Mouse (Mus musculus): Measurements from ENCODE around the gene Sema7a. TPM values are rescaled to one million over a fixed set of nuclear protein-coding genes. Genes with fewer than 3 reads are reported as not detected.

Gene Sema7a
- total RNA-seq, 1 experiment, result 7.5 TPM

GRCm38 (mm10) chr9:57961863-57962778 is 22.2 kb downstream of the Sema7a start:
- H3K4me1 ChIP-seq (ENCODE audit: control insufficient read depth in 2 of 2, insufficient read depth in 2 of 2, low read length in 2 of 2, poor library complexity in 1 of 2), result peaks cover 0 to 1% of the 10 kb centered on the region in 2 experiments; a peak in 1 of 4 replicates
- DNase-seq (ENCODE audit: low read depth, low spot score), result no peak
- no peaks in the 10 kb centered on the region for H3K9me3 ChIP-seq (ENCODE audit: control insufficient read depth, insufficient read depth, low read depth, low read length)
- H3K4me3 ChIP-seq (ENCODE audit: insufficient read depth in 1 of 2, low read depth in 1 of 2, low read length in 2 of 2, poor library complexity in 1 of 2, severe bottlenecking in 1 of 2), result no peak overlapping the region
- no peak overlapping the region for H3K9ac ChIP-seq (ENCODE audit: insufficient read depth, low read depth, low read length, poor library complexity, severe bottlenecking)
- TF ChIP-seq HCFC1 (IDR thresholded peaks at IDR 0.05; ENCODE audit: borderline replicate concordance, insufficient read depth, low read length) (no peak), CHD2 (IDR thresholded peaks at IDR 0.05; ENCODE audit: low read depth, low read length) (no peak), MAFK (IDR thresholded peaks at IDR 0.05; ENCODE audit: insufficient read depth, low read depth, low read length) (no peak), ZNF384 (IDR thresholded peaks at IDR 0.05; ENCODE audit: low read depth, low read length) (no peak), ZC3H11A (IDR thresholded peaks at IDR 0.05; ENCODE audit: borderline replicate concordance, low read depth, low read length) (no peak)
- in situ Hi-C loops (cut with MboI; ENCODE audit: low sequenced_read_pairs in 2 of 2, unreplicated experiment in 2 of 2), result no loop called here
- H3K27ac ChIP-seq (ENCODE audit: insufficient read depth, low read depth, low read length, poor library complexity, severe bottlenecking), result no peak overlapping the region
- no peaks in the 10 kb centered on the region for H3K36me3 ChIP-seq (ENCODE audit: control insufficient read depth, insufficient read depth, low read length, poor library complexity, severe bottlenecking)

- no peaks in the 10 kb centered on the region for H3K36me3 ChIP-seq (ENCODE audit: control insufficient read depth, insufficient read depth, low read length, poor library complexity, severe bottlenecking)
- TF ChIP-seq MAFK (IDR thresholded peaks at IDR 0.05; ENCODE audit: insufficient read depth, low read depth, low read length) (no peak), ZNF384 (IDR thresholded peaks at IDR 0.05; ENCODE audit: low read depth, low read length) (no peak), CHD2 (IDR thresholded peaks at IDR 0.05; ENCODE audit: low read depth, low read length) (no peak), HCFC1 (IDR thresholded peaks at IDR 0.05; ENCODE audit: borderline replicate concordance, insufficient read depth, low read length) (no peak), ZC3H11A (IDR thresholded peaks at IDR 0.05; ENCODE audit: borderline replicate concordance, low read depth, low read length) (no peak)
- H3K4me1 ChIP-seq (ENCODE audit: control insufficient read depth in 2 of 2, insufficient read depth in 2 of 2, low read length in 2 of 2, poor library complexity in 1 of 2), result peaks cover 2% of the 10 kb centered on the region in 2 experiments; a peak in 2 of 4 replicates
- no peaks in the 10 kb centered on the region for H3K9me3 ChIP-seq (ENCODE audit: control insufficient read depth, insufficient read depth, low read depth, low read length)
- DNase-seq (ENCODE audit: low read depth, low spot score), result no peak
- H3K4me3 ChIP-seq (ENCODE audit: insufficient read depth in 1 of 2, low read depth in 1 of 2, low read length in 2 of 2, poor library complexity in 1 of 2, severe bottlenecking in 1 of 2), result no peak overlapping the region
- in situ Hi-C loops (cut with MboI; ENCODE audit: low sequenced_read_pairs in 2 of 2, unreplicated experiment in 2 of 2), result no loop called here
- no peak overlapping the region for H3K9ac ChIP-seq (ENCODE audit: insufficient read depth, low read depth, low read length, poor library complexity, severe bottlenecking)
- no peak overlapping the region for H3K27ac ChIP-seq (ENCODE audit: insufficient read depth, low read depth, low read length, poor library complexity, severe bottlenecking)
These were observed 23.5 kb downstream of the Sema7a start for GRCm38 (mm10) chr9:57963249-57963997.

GRCm38 (mm10) chr9:57963998-57964395 is 24.1 kb downstream of the Sema7a start:
- no peak for TF ChIP-seq CHD2 (IDR thresholded peaks at IDR 0.05; ENCODE audit: low read depth, low read length)
- no peak for TF ChIP-seq ZNF384 (IDR thresholded peaks at IDR 0.05; ENCODE audit: low read depth, low read length)
- TF ChIP-seq HCFC1 (IDR thresholded peaks at IDR 0.05; ENCODE audit: borderline replicate concordance, insufficient read depth, low read length), result no peak
- TF ChIP-seq MAFK (IDR thresholded peaks at IDR 0.05; ENCODE audit: insufficient read depth, low read depth, low read length), result no peak
- no peak for TF ChIP-seq ZC3H11A (IDR thresholded peaks at IDR 0.05; ENCODE audit: borderline replicate concordance, low read depth, low read length)
- H3K9me3 ChIP-seq (ENCODE audit: control insufficient read depth, insufficient read depth, low read depth, low read length), result no peaks in the 10 kb centered on the region
- no peaks in the 10 kb centered on the region for H3K36me3 ChIP-seq (ENCODE audit: control insufficient read depth, insufficient read depth, low read length, poor library complexity, severe bottlenecking)
- H3K4me1 ChIP-seq (ENCODE audit: control insufficient read depth in 2 of 2, insufficient read depth in 2 of 2, low read length in 2 of 2, poor library complexity in 1 of 2), result peaks cover 2% of the 10 kb centered on the region in 2 experiments; a peak in 2 of 4 replicates
- H3K4me3 ChIP-seq (ENCODE audit: insufficient read depth in 1 of 2, low read depth in 1 of 2, low read length in 2 of 2, poor library complexity in 1 of 2, severe bottlenecking in 1 of 2), result no peak overlapping the region
- H3K9ac ChIP-seq (ENCODE audit: insufficient read depth, low read depth, low read length, poor library complexity, severe bottlenecking), result no peak overlapping the region
- DNase-seq (ENCODE audit: low read depth, low spot score), result no peak
- no peak overlapping the region for H3K27ac ChIP-seq (ENCODE audit: insufficient read depth, low read depth, low read length, poor library complexity, severe bottlenecking)
- in situ Hi-C loops (cut with MboI; ENCODE audit: low sequenced_read_pairs in 2 of 2, unreplicated experiment in 2 of 2), result no loop called here

DNA sequence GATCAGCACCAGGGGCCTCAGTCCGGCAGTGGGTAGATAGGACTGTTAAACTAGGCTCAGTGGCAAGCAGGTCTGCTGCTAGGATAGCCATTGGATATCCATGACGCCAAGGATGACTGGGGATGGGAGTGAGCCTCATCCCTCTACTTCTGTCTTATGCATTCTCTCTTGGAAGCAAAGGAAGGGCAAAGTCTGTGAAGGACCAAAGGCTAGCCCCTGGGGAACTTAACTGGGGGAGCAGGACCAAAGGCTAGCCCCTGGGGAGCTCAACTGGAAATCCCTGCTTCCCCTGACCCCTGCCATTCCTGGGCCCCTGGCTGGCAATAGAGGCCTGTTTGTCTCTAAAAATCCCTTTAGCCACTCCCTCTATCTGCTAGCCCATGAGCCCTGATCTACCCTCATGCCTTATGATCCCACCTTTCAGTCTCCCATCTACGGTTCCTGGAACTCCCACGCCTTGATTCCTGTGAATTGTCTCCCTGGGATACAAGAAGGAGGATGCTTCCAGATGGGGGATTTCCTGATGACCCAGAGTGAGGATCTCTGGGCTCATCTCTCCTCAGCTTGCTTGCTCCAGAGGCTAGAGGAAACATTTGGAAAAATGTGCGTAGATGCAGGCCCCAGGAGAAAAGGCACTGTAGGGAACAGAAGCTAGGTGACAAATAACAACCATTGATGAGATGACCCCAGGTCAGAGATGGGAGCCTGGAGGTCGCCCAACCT is 24.8 kb downstream of the Sema7a start:
- no peak for DNase-seq (ENCODE audit: low read depth, low spot score)
- no peak overlapping the region for H3K9ac ChIP-seq (ENCODE audit: insufficient read depth, low read depth, low read length, poor library complexity, severe bottlenecking)
- H3K9me3 ChIP-seq (ENCODE audit: control insufficient read depth, insufficient read depth, low read depth, low read length), result no peaks in the 10 kb centered on the region
- H3K27ac ChIP-seq (ENCODE audit: insufficient read depth, low read depth, low read length, poor library complexity, severe bottlenecking), result no peak overlapping the region
- in situ Hi-C loops (cut with MboI; ENCODE audit: low sequenced_read_pairs in 2 of 2, unreplicated experiment in 2 of 2), result no loop called here
- H3K36me3 ChIP-seq (ENCODE audit: control insufficient read depth, insufficient read depth, low read length, poor library complexity, severe bottlenecking), result no peaks in the 10 kb centered on the region
- H3K4me1 ChIP-seq (ENCODE audit: control insufficient read depth in 2 of 2, insufficient read depth in 2 of 2, low read length in 2 of 2, poor library complexity in 1 of 2), result peaks cover 2 to 3% of the 10 kb centered on the region in 2 experiments; a peak in 2 of 4 replicates
- TF ChIP-seq HCFC1 (IDR thresholded peaks at IDR 0.05; ENCODE audit: borderline replicate concordance, insufficient read depth, low read length) (no peak), ZNF384 (IDR thresholded peaks at IDR 0.05; ENCODE audit: low read depth, low read length) (no peak), ZC3H11A (IDR thresholded peaks at IDR 0.05; ENCODE audit: borderline replicate concordance, low read depth, low read length) (no peak), CHD2 (IDR thresholded peaks at IDR 0.05; ENCODE audit: low read depth, low read length) (no peak), MAFK (IDR thresholded peaks at IDR 0.05; ENCODE audit: insufficient read depth, low read depth, low read length) (no peak)
- H3K4me3 ChIP-seq (ENCODE audit: insufficient read depth in 1 of 2, low read depth in 1 of 2, low read length in 2 of 2, poor library complexity in 1 of 2, severe bottlenecking in 1 of 2), result no peak overlapping the region

Data from ES-E14 (cell line).